Mouse (Mus musculus) stomach, postnatal 0 days (tissue): ENCODE measurements around the gene Cyp2g1.
"Not testable (repeated sequence)": the region's sequence is repeated elsewhere in the genome, so short reads cannot be mapped to it uniquely, and the experiment has no call there.

Experiments
- CTCF ChIP-seq: IDR thresholded peaks from 2 replicates; pipeline ENCODE4 v1.5.1; 2016; ENCODE audit warnings: antibody characterized with exemption, low read depth, mild to moderate bottlenecking, moderate library complexity
- EP300 ChIP-seq: optimal IDR thresholded peaks from 2 replicates; pipeline ENCODE3; 2016; ENCODE audit warnings: antibody characterized with exemption

GRCm38 (mm10) chr7:26786013-26786412 is 22.7 kb upstream of the Cyp2g1 start:
- TF ChIP-seq CTCF, EP300: not testable (repeated sequence)
